Mouse (Mus musculus): Measurements from ENCODE around the gene Thada. TPM values are rescaled to one million over a fixed set of nuclear protein-coding genes. Genes with fewer than 3 reads are reported as not detected.

The Thada gene
- polyA plus RNA-seq, 1 experiment from 2014 or later, result 8.1 TPM

DNA sequence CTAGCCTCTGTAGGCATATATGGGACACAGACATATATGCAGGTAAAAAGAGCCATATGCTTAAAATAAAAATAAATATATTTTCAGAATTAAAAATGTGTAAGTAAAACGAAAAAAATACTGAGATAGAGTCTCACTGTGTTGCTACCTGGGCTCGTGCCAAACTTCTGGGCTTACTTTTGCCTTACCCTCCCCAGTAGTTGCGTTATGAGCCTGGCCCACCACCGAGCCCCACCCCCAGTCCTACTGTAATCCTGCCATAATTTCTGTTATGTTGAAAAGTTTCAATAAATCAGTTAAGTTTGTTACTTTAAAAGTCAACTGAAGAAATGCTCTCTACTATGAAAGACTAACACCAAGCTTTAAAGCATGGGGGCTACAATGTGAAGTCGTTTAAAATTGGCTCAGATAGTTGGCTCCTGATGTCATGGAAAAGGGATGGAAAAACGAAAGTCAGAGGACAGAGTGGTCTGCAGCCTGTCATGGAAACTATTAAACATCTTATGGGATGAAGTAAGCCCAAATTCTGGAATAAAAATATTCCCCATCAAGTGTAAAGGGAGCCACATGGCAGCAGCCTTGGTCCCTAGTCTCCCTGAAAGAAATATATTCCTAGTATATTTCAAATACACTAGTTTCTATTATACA, 17.8 kb upstream of the Thada start:
- no peak overlapping the region for H3K27ac ChIP-seq (replicated peaks in 1 of 2; ENCODE audit: control insufficient read depth in 1 of 2, insufficient read depth in 1 of 2, low read depth in 2 of 2, low read length in 2 of 2)
- no peak overlapping the region for H3K4me2 ChIP-seq (ENCODE audit: low read length)
- H3K4me1 ChIP-seq (ENCODE audit: control insufficient read depth in 2 of 2, insufficient read depth in 2 of 2, low read length in 2 of 2), result no peaks in the 10 kb centered on the region; a peak in 1 of 4 replicates
- WGBS, result 61% methylated on average over 6 of the region's 6 CpGs
- no peak overlapping the region for H3K9ac ChIP-seq (ENCODE audit: low read length)
- H3K9me3 ChIP-seq (ENCODE audit: control insufficient read depth, low read length), result no peaks in the 10 kb centered on the region
- no peak overlapping the region for H3K4me3 ChIP-seq (ENCODE audit: control insufficient read depth in 1 of 2, insufficient read depth in 1 of 2, low read depth in 1 of 2, low read length in 2 of 2)
- no peak for ATAC-seq (ENCODE audit: insufficient number of reproducible peaks, insufficient read depth, low FRiP score, low read depth)
- no peaks in the 10 kb centered on the region for H3K36me3 ChIP-seq (ENCODE audit: control insufficient read depth, insufficient read depth, low read length)
- H3K27me3 ChIP-seq (ENCODE audit: control insufficient read depth, insufficient read depth, low read length), result no peaks in the 10 kb centered on the region

DNA sequence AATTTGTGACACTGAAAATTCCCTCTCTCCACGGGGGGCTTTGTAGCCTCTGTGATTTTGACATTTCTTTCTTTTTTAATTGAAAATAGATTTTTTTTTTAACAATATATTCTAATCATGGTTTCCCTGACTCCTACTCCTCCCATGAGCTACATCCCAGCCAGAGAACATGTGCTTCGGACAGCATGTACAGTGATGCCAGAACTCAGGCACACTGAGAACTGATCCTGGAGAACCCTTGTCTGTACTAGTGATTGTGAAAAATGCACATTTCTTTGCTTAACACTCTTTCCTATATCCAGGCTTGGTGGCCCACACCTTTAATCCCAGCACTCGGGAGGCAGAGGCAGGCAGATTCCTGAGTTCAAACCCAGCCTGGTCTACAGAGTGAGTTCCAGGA, 16.8 kb upstream of the Thada start:
- no peak overlapping the region for H3K9ac ChIP-seq (ENCODE audit: low read length)

GRCm38 (mm10) chr17:84480464-84481355, 14.7 kb upstream of the Thada start:
- H3K4me3 ChIP-seq (ENCODE audit: control insufficient read depth in 1 of 2, insufficient read depth in 1 of 2, low read depth in 1 of 2, low read length in 2 of 2), result no peak overlapping the region
- WGBS, result 57% methylated on average over 15 of the region's 15 CpGs
- no peak overlapping the region for H3K27ac ChIP-seq (replicated peaks in 1 of 2; ENCODE audit: control insufficient read depth in 1 of 2, insufficient read depth in 1 of 2, low read depth in 2 of 2, low read length in 2 of 2)
- H3K27me3 ChIP-seq (ENCODE audit: control insufficient read depth, insufficient read depth, low read length), result no peaks in the 10 kb centered on the region
- H3K9ac ChIP-seq (ENCODE audit: low read length), result no peak overlapping the region
- H3K36me3 ChIP-seq (ENCODE audit: control insufficient read depth, insufficient read depth, low read length), result no peaks in the 10 kb centered on the region
- no peak overlapping the region for H3K4me2 ChIP-seq (ENCODE audit: low read length)
- ATAC-seq (ENCODE audit: insufficient number of reproducible peaks, insufficient read depth, low FRiP score, low read depth), result no peak
- H3K4me1 ChIP-seq (ENCODE audit: control insufficient read depth in 2 of 2, insufficient read depth in 2 of 2, low read length in 2 of 2), result no peaks in the 10 kb centered on the region; a peak in 1 of 4 replicates
- H3K9me3 ChIP-seq (ENCODE audit: control insufficient read depth, low read length), result no peaks in the 10 kb centered on the region

More for the DNA sequence above, 16.8 kb upstream of the Thada start:
- Histone ChIP-seq H3K4me2 (ENCODE audit: low read length) (no peak overlapping the region), H3K9me3 (ENCODE audit: control insufficient read depth, low read length) (no peaks in the 10 kb centered on the region), H3K4me1 (ENCODE audit: control insufficient read depth in 2 of 2, insufficient read depth in 2 of 2, low read length in 2 of 2) (no peaks in the 10 kb centered on the region; a peak in 1 of 4 replicates), H3K27me3 (ENCODE audit: control insufficient read depth, insufficient read depth, low read length) (no peaks in the 10 kb centered on the region), H3K36me3 (ENCODE audit: control insufficient read depth, insufficient read depth, low read length) (no peaks in the 10 kb centered on the region), H3K27ac (replicated peaks in 1 of 2; ENCODE audit: control insufficient read depth in 1 of 2, insufficient read depth in 1 of 2, low read depth in 2 of 2, low read length in 2 of 2) (no peak overlapping the region), H3K4me3 (ENCODE audit: control insufficient read depth in 1 of 2, insufficient read depth in 1 of 2, low read depth in 1 of 2, low read length in 2 of 2) (no peak overlapping the region)
- WGBS, result 76% methylated on average over 3 of the region's 3 CpGs
- ATAC-seq (ENCODE audit: insufficient number of reproducible peaks, insufficient read depth, low FRiP score, low read depth), result no peak

DNA sequence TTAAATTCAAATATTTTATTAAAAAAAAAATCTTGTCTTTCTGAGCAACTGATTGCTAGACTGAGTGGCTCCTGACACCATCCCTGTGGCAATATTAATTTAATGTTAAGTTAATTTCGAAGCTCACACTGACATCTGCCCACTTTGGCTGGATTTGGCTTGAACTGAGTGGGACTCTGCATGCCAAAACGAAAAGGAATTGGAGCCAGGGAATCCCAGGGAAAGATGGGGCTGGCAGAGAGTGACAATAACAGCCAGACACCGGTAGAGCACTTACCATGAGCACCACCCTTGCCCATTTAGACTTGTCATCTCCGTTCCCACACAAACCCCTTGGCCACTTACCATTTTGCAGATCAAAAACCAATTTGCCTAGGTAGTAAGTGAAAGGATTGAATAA, 12.3 kb upstream of the Thada start:
- H3K4me3 ChIP-seq (ENCODE audit: control insufficient read depth in 1 of 2, insufficient read depth in 1 of 2, low read depth in 1 of 2, low read length in 2 of 2), result no peak overlapping the region
- no peaks in the 10 kb centered on the region for H3K27me3 ChIP-seq (ENCODE audit: control insufficient read depth, insufficient read depth, low read length)
- WGBS, result 72% methylated on average over 4 of the region's 4 CpGs
- no peak overlapping the region for H3K27ac ChIP-seq (replicated peaks in 1 of 2; ENCODE audit: control insufficient read depth in 1 of 2, insufficient read depth in 1 of 2, low read depth in 2 of 2, low read length in 2 of 2)
- no peaks in the 10 kb centered on the region for H3K36me3 ChIP-seq (ENCODE audit: control insufficient read depth, insufficient read depth, low read length)
- no peak for ATAC-seq (ENCODE audit: insufficient number of reproducible peaks, insufficient read depth, low FRiP score, low read depth)
- no peak overlapping the region for H3K9ac ChIP-seq (ENCODE audit: low read length)
- no peaks in the 10 kb centered on the region for H3K9me3 ChIP-seq (ENCODE audit: control insufficient read depth, low read length)
- no peaks in the 10 kb centered on the region; a peak in 1 of 4 replicates for H3K4me1 ChIP-seq (ENCODE audit: control insufficient read depth in 2 of 2, insufficient read depth in 2 of 2, low read length in 2 of 2)
- no peak overlapping the region for H3K4me2 ChIP-seq (ENCODE audit: low read length)

DNA sequence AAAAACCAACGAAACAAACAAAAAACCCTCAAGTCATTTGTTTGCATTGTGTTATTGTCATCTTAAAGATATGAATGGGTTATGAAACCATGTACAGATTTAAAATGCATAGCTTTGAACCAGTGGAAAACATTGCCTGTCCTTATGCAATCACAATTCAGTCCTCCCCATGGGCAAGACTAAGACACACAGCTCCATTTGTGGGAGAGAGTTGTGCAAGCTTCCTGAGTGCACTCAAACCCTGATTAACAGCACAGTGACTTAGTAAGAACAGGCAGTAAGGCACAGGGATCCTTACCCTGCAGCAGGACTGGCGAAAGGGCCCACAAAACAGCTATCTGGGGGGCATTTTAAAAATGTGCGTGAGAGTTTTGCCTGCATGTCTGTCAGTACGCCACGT, 11.2 kb upstream of the Thada start:
- Histone ChIP-seq H3K36me3 (ENCODE audit: control insufficient read depth, insufficient read depth, low read length) (no peaks in the 10 kb centered on the region), H3K4me3 (ENCODE audit: control insufficient read depth in 1 of 2, insufficient read depth in 1 of 2, low read depth in 1 of 2, low read length in 2 of 2) (no peak overlapping the region), H3K4me2 (ENCODE audit: low read length) (no peak overlapping the region), H3K27ac (replicated peaks in 1 of 2; ENCODE audit: control insufficient read depth in 1 of 2, insufficient read depth in 1 of 2, low read depth in 2 of 2, low read length in 2 of 2) (no peak overlapping the region), H3K4me1 (ENCODE audit: control insufficient read depth in 2 of 2, insufficient read depth in 2 of 2, low read length in 2 of 2) (no peaks in the 10 kb centered on the region; a peak in 1 of 4 replicates), H3K9me3 (ENCODE audit: control insufficient read depth, low read length) (no peaks in the 10 kb centered on the region), H3K27me3 (ENCODE audit: control insufficient read depth, insufficient read depth, low read length) (no peaks in the 10 kb centered on the region), H3K9ac (ENCODE audit: low read length) (no peak overlapping the region)
- no peak for ATAC-seq (ENCODE audit: insufficient number of reproducible peaks, insufficient read depth, low FRiP score, low read depth)
- 76% methylated on average over 5 of the region's 5 CpGs for WGBS

GRCm38 (mm10) chr17:84474312-84474711, 8.3 kb upstream of the Thada start:
- Histone ChIP-seq H3K27ac (replicated peaks in 1 of 2; ENCODE audit: control insufficient read depth in 1 of 2, insufficient read depth in 1 of 2, low read depth in 2 of 2, low read length in 2 of 2) (no peak overlapping the region), H3K4me2 (ENCODE audit: low read length) (no peak overlapping the region), H3K4me3 (ENCODE audit: control insufficient read depth in 1 of 2, insufficient read depth in 1 of 2, low read depth in 1 of 2, low read length in 2 of 2) (no peak overlapping the region), H3K27me3 (ENCODE audit: control insufficient read depth, insufficient read depth, low read length) (no peaks in the 10 kb centered on the region), H3K36me3 (ENCODE audit: control insufficient read depth, insufficient read depth, low read length) (no peaks in the 10 kb centered on the region), H3K4me1 (ENCODE audit: control insufficient read depth in 2 of 2, insufficient read depth in 2 of 2, low read length in 2 of 2) (no peaks in the 10 kb centered on the region), H3K9ac (ENCODE audit: low read length) (no peak overlapping the region), H3K9me3 (ENCODE audit: control insufficient read depth, low read length) (no peaks in the 10 kb centered on the region)
- WGBS, result 54% methylated on average over 4 of the region's 4 CpGs
- no peak for ATAC-seq (ENCODE audit: insufficient number of reproducible peaks, insufficient read depth, low FRiP score, low read depth)

GRCm38 (mm10) chr17:84435012-84435411, 31.0 kb downstream of the Thada start:
- H3K9me3 ChIP-seq (ENCODE audit: control insufficient read depth, low read length), result no peaks in the 10 kb centered on the region
- no peak overlapping the region for H3K27ac ChIP-seq (replicated peaks in 1 of 2; ENCODE audit: control insufficient read depth in 1 of 2, insufficient read depth in 1 of 2, low read depth in 2 of 2, low read length in 2 of 2)
- WGBS, result 78% methylated on average over 4 of the region's 4 CpGs
- no peaks in the 10 kb centered on the region for H3K4me1 ChIP-seq (ENCODE audit: control insufficient read depth in 2 of 2, insufficient read depth in 2 of 2, low read length in 2 of 2)
- H3K27me3 ChIP-seq (ENCODE audit: control insufficient read depth, insufficient read depth, low read length), result no peaks in the 10 kb centered on the region
- H3K4me3 ChIP-seq (ENCODE audit: control insufficient read depth in 1 of 2, insufficient read depth in 1 of 2, low read depth in 1 of 2, low read length in 2 of 2), result no peak overlapping the region
- no peak overlapping the region for H3K4me2 ChIP-seq (ENCODE audit: low read length)
- no peak overlapping the region for H3K9ac ChIP-seq (ENCODE audit: low read length)
- peaks cover 87% of the 10 kb centered on the region for H3K36me3 ChIP-seq (ENCODE audit: control insufficient read depth, insufficient read depth, low read length)
- no peak for ATAC-seq (ENCODE audit: insufficient number of reproducible peaks, insufficient read depth, low FRiP score, low read depth)

Data from heart, embryonic 14.5 days (tissue).